In genomic region chr10:127590831-127591451, GRCm38 (mm10) we compare ENCODE assay signal across 11 mouse cellular contexts. TPM values are rescaled to one million over a fixed set of nuclear protein-coding genes. Genes with fewer than 3 reads are reported as not detected.
DNase-seq lines count a peak whose midpoint lies in the region; ATAC-seq lines count a peak whose summit lies in the region.
"Had no signal": no experiment of that assay in that cellular context is flagged by ENCODE, and none has a peak within 500 bp of the region (broad histone marks: within the 10 kb centered on the region; RNA-seq: fewer than 3 reads in every experiment).

No protein-coding gene starts in this region.

- DNase-seq in heart, postnatal 14 days: no peak
- no peak for DNase-seq in midbrain, embryonic 10.5 days (ENCODE audit: low spot score)
- no peak for DNase-seq in layer of hippocampus, postnatal 25 days (ENCODE audit: extremely low spot score in 1 of 2, low spot score in 1 of 2)
- DNase-seq: gastrocnemius, postnatal 10 days had no signal

- no peak overlapping the region for H3K4me2 ChIP-seq in heart, embryonic 16.5 days (ENCODE audit: low read depth, low read length)
- no peak overlapping the region; the same call in 1 of the 2 replicates for H3K4me2 ChIP-seq in neural tube, embryonic 12.5 days (replicated peaks)
- no peak overlapping the region for H3K4me2 ChIP-seq in neural tube, embryonic 15.5 days
- H3K4me2 ChIP-seq in stomach, embryonic 14.5 days (replicated peaks; ENCODE audit: low read depth, low read length): no peak overlapping the region
- H3K4me2 ChIP-seq: midbrain, embryonic 13.5 days had no signal

- 76% methylated on average over 7 of the region's 7 CpGs for WGBS in heart, embryonic 16.5 days
- 71% methylated on average over 7 of the region's 7 CpGs for WGBS in neural tube, embryonic 12.5 days
- 72% methylated on average over 7 of the region's 7 CpGs for WGBS in neural tube, embryonic 15.5 days
- 73% methylated on average over 7 of the region's 7 CpGs for WGBS in stomach, embryonic 14.5 days
- WGBS in midbrain, embryonic 10.5 days: 82% methylated on average over 7 of the region's 7 CpGs

- no peaks in the 10 kb centered on the region for H3K9me3 ChIP-seq in heart, embryonic 16.5 days (replicated peaks; ENCODE audit: control insufficient read depth, low read length)
- no peaks in the 10 kb centered on the region for H3K9me3 ChIP-seq in neural tube, embryonic 12.5 days
- H3K9me3 ChIP-seq in neural tube, embryonic 15.5 days (replicated peaks): no peaks in the 10 kb centered on the region
- H3K9me3 ChIP-seq in stomach, embryonic 14.5 days (ENCODE audit: control insufficient read depth, low read depth, low read length): no peaks in the 10 kb centered on the region
- H3K9me3 ChIP-seq in midbrain, embryonic 10.5 days (replicated peaks): no peaks in the 10 kb centered on the region
- H3K9me3 ChIP-seq: G1E; midbrain, embryonic 13.5 days had no signal

- ATAC-seq in heart, embryonic 16.5 days (replicated peaks; ENCODE audit: extremely low read depth, insufficient read depth, low FRiP score): no peak
- ATAC-seq in neural tube, embryonic 12.5 days (ENCODE audit: low FRiP score, low read depth): no peak; the same call in 1 of the 2 replicates
- ATAC-seq in neural tube, embryonic 15.5 days (ENCODE audit: low FRiP score): no peak
- ATAC-seq in granulocyte monocyte progenitor cell, adult 5-6 weeks (replicated peaks; ENCODE audit: poor library complexity, severe bottlenecking): peak; percentile 45
- ATAC-seq in stomach, embryonic 14.5 days (ENCODE audit: insufficient number of reproducible peaks, insufficient read depth, low FRiP score, low read depth): no peak
- ATAC-seq: midbrain, embryonic 13.5 days had no signal

- H3K4me3 ChIP-seq in heart, embryonic 16.5 days (ENCODE audit: low read length): no peak overlapping the region
- no peak overlapping the region for H3K4me3 ChIP-seq in neural tube, embryonic 12.5 days
- no peak overlapping the region for H3K4me3 ChIP-seq in neural tube, embryonic 15.5 days (replicated peaks)
- H3K4me3 ChIP-seq in stomach, embryonic 14.5 days (ENCODE audit: low read depth, low read length): no peak overlapping the region
- no peak overlapping the region for H3K4me3 ChIP-seq in midbrain, embryonic 10.5 days
- H3K4me3 ChIP-seq: midbrain, embryonic 13.5 days had no signal

- 0 out of 2 replicates have a peak, but pooled peaks cover 7% of the 10 kb centered on the region for H3K36me3 ChIP-seq in heart, embryonic 16.5 days (ENCODE audit: control insufficient read depth, insufficient read depth)
- peaks cover 93% of the 10 kb centered on the region for H3K36me3 ChIP-seq in neural tube, embryonic 12.5 days
- peaks cover 91% of the 10 kb centered on the region for H3K36me3 ChIP-seq in neural tube, embryonic 15.5 days
- H3K36me3 ChIP-seq in stomach, embryonic 14.5 days (ENCODE audit: control insufficient read depth, insufficient read depth, low read length): peaks cover 80% of the 10 kb centered on the region
- peaks cover 98% of the 10 kb centered on the region for H3K36me3 ChIP-seq in midbrain, embryonic 10.5 days
- H3K36me3 ChIP-seq: G1E had no signal

- intact Hi-C loops in heart, postnatal 14 days (cut with DNase I): no loop called here

- H3K27ac ChIP-seq in heart, embryonic 16.5 days (ENCODE audit: low read length): peak overlapping the region; percentile 0; the same call in 1 of the 2 replicates
- H3K27ac ChIP-seq in neural tube, embryonic 12.5 days: no peak overlapping the region
- H3K27ac ChIP-seq in neural tube, embryonic 15.5 days (replicated peaks): no peak overlapping the region; the same call in 1 of the 2 replicates
- H3K27ac ChIP-seq in stomach, embryonic 14.5 days (ENCODE audit: low read length): peak overlapping the region; percentile 78
- H3K27ac ChIP-seq in midbrain, embryonic 10.5 days (replicated peaks): no peak overlapping the region
- H3K27ac ChIP-seq: midbrain, embryonic 13.5 days had no signal

- H3K9ac ChIP-seq in heart, embryonic 16.5 days (ENCODE audit: low read length): no peak overlapping the region
- 0 out of 2 replicates have a peak overlapping the region, but pooled peaks have one; percentile 26 for H3K9ac ChIP-seq in neural tube, embryonic 12.5 days
- H3K9ac ChIP-seq in neural tube, embryonic 15.5 days (replicated peaks): no peak overlapping the region
- H3K9ac ChIP-seq in stomach, embryonic 14.5 days (replicated peaks; ENCODE audit: low read depth, low read length): no peak overlapping the region
- H3K9ac ChIP-seq: midbrain, embryonic 13.5 days had no signal

- H3K4me1 ChIP-seq in heart, embryonic 16.5 days (ENCODE audit: control insufficient read depth, insufficient read depth, low read length): peaks cover 15% of the 10 kb centered on the region
- H3K4me1 ChIP-seq in neural tube, embryonic 12.5 days: peaks cover 18% of the 10 kb centered on the region
- H3K4me1 ChIP-seq in neural tube, embryonic 15.5 days: peaks cover 7% of the 10 kb centered on the region; the same call in 1 of the 2 replicates
- peaks cover 16% of the 10 kb centered on the region for H3K4me1 ChIP-seq in stomach, embryonic 14.5 days (ENCODE audit: control insufficient read depth, insufficient read depth, low read length)
- H3K4me1 ChIP-seq in midbrain, embryonic 10.5 days: peaks cover 9% of the 10 kb centered on the region

- no peaks in the 10 kb centered on the region for H3K27me3 ChIP-seq in heart, embryonic 16.5 days (ENCODE audit: control insufficient read depth, insufficient read depth, low read length)
- no peaks in the 10 kb centered on the region for H3K27me3 ChIP-seq in neural tube, embryonic 12.5 days (replicated peaks)
- no peaks in the 10 kb centered on the region for H3K27me3 ChIP-seq in neural tube, embryonic 15.5 days (replicated peaks)
- H3K27me3 ChIP-seq in stomach, embryonic 14.5 days (ENCODE audit: control insufficient read depth, insufficient read depth, low read length): no peaks in the 10 kb centered on the region
- no peaks in the 10 kb centered on the region for H3K27me3 ChIP-seq in midbrain, embryonic 10.5 days (ENCODE audit: low read depth, poor library complexity, severe bottlenecking)
- H3K27me3 ChIP-seq: midbrain, embryonic 13.5 days had no signal

RNA-seq across cellular contexts. Expression of gene Lrp1, which starts 30.0 kb away (rescaled TPM):
- 33.4 and 34.4 TPM in 2 replicates for polyA plus RNA-seq in heart, embryonic 16.5 days (2015; fragmentation: Nextera tagmentation; extraction: Ambion mirVana)
- total RNA-seq in heart, postnatal 14 days (2021): 100 to 1,000 TPM in 1 of 2 experiments, 10 to 100 TPM in 1; 85.0 to 105 TPM
- 85.7 and 96.0 TPM in 2 replicates for polyA plus RNA-seq in neural tube, embryonic 12.5 days (2016; fragmentation: Nextera tagmentation; extraction: Ambion mirVana)
- polyA plus RNA-seq in neural tube, embryonic 15.5 days (2015; fragmentation: Nextera tagmentation; extraction: Ambion mirVana): 102 and 108 TPM in 2 replicates
- 13.9 and 15.0 TPM in 2 replicates for total RNA-seq in granulocyte monocyte progenitor cell, adult 5-6 weeks (2014; fragmentation: Nextera tagmentation)
- total RNA-seq in granulocyte monocyte progenitor cell, adult 5-6 weeks (2017): 5.7 and 18.1 TPM in 2 replicates
- 98.0 and 99.3 TPM in 2 replicates for polyA plus RNA-seq in stomach, embryonic 14.5 days (2014; fragmentation: Nextera tagmentation; extraction: Ambion mirVana)
- 54.9 and 69.8 TPM in 2 replicates for polyA plus RNA-seq in midbrain, embryonic 10.5 days (2016; fragmentation: Nextera tagmentation; extraction: Ambion mirVana)
- 100 to 1,000 TPM; 259 to 316 TPM for total RNA-seq in layer of hippocampus, postnatal 25 days (2021)

RNA-seq across cellular contexts. Expression of gene Stat6, which starts 51.8 kb away (rescaled TPM):
- 36.1 and 36.7 TPM in 2 replicates for polyA plus RNA-seq in heart, embryonic 16.5 days (2015; fragmentation: Nextera tagmentation; extraction: Ambion mirVana)
- 10 to 100 TPM; 46.9 to 49.9 TPM for total RNA-seq in heart, postnatal 14 days (2021)
- polyA plus RNA-seq in neural tube, embryonic 12.5 days (2016; fragmentation: Nextera tagmentation; extraction: Ambion mirVana): 7.2 and 7.5 TPM in 2 replicates
- 5.0 and 11.5 TPM in 2 replicates for polyA plus RNA-seq in neural tube, embryonic 15.5 days (2015; fragmentation: Nextera tagmentation; extraction: Ambion mirVana)
- total RNA-seq in granulocyte monocyte progenitor cell, adult 5-6 weeks (2014; fragmentation: Nextera tagmentation): 71.6 and 82.1 TPM in 2 replicates
- total RNA-seq in granulocyte monocyte progenitor cell, adult 5-6 weeks (2017): 46.0 and 67.5 TPM in 2 replicates
- 24.7 and 26.5 TPM in 2 replicates for polyA plus RNA-seq in stomach, embryonic 14.5 days (2014; fragmentation: Nextera tagmentation; extraction: Ambion mirVana)
- 8.2 and 8.9 TPM in 2 replicates for polyA plus RNA-seq in midbrain, embryonic 10.5 days (2016; fragmentation: Nextera tagmentation; extraction: Ambion mirVana)
- total RNA-seq in layer of hippocampus, postnatal 25 days (2021): 1 to 10 TPM; 4.1 to 7.2 TPM

RNA-seq across cellular contexts. Expression of gene Nxph4, which starts 56.6 kb away (rescaled TPM):
- 1.2 and 1.4 TPM in 2 replicates for polyA plus RNA-seq in heart, embryonic 16.5 days (2015; fragmentation: Nextera tagmentation; extraction: Ambion mirVana)
- total RNA-seq in heart, postnatal 14 days (2021): 1 to 10 TPM; 1.1 TPM
- 112 and 125 TPM in 2 replicates for polyA plus RNA-seq in neural tube, embryonic 12.5 days (2016; fragmentation: Nextera tagmentation; extraction: Ambion mirVana)
- polyA plus RNA-seq in neural tube, embryonic 15.5 days (2015; fragmentation: Nextera tagmentation; extraction: Ambion mirVana): 80.4 and 102 TPM in 2 replicates
- not detected in 2 replicates for total RNA-seq in granulocyte monocyte progenitor cell, adult 5-6 weeks (2014; fragmentation: Nextera tagmentation)
- total RNA-seq in granulocyte monocyte progenitor cell, adult 5-6 weeks (2017): not detected in 2 replicates
- polyA plus RNA-seq in stomach, embryonic 14.5 days (2014; fragmentation: Nextera tagmentation; extraction: Ambion mirVana): 3.8 and 4.8 TPM in 2 replicates
- polyA plus RNA-seq in midbrain, embryonic 10.5 days (2016; fragmentation: Nextera tagmentation; extraction: Ambion mirVana): 19.4 and 27.2 TPM in 2 replicates
- 1 to 10 TPM; 1.9 to 2.1 TPM for total RNA-seq in layer of hippocampus, postnatal 25 days (2021)

Comparison
In these comparisons a context has a peak if more than half of its experiments do, and no peak if none do; other contexts are left out.
1. H3K27ac ChIP-seq: peak in heart, embryonic 16.5 days (single experiment) and stomach, embryonic 14.5 days (single experiment); none in neural tube, embryonic 12.5 days (single experiment), neural tube, embryonic 15.5 days (single experiment) and midbrain, embryonic 10.5 days (single experiment).